Mouse (Mus musculus) lung, postnatal 10 days (tissue): ENCODE results near the gene Atxn1.

Source experiments
- DNase-seq: peaks from one replicate; pipeline ENCODE4 v3.0.0; 2021

Atxn1 gene

GRCm38 (mm10) chr13:45512531-45512930 is 452.3 kb downstream of the Atxn1 start:
- peak; percentile 36 for DNase-seq

- no peak for DNase-seq
These were observed 452.9 kb downstream of the Atxn1 start for GRCm38 (mm10) chr13:45511706-45512435.

DNA sequence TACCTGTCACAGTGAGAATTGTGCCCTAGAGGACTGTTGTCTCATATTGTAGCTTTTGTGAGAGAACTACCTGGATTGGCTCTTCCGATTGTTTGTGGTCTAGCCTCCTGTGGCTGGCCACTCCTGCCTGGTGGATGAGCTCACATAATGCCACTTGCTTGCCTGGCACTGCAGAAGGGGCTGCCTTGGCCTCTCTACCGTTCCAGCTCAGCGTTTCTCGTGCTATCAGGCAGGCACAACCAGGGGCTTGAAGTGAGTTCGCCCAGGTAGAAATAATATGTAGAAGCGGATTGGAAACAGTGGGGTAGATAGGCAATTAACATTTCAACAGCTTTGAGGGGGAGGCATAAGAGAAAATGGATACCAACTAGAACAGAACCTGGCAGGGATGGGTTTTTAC is 455.4 kb downstream of the Atxn1 start:
- DNase-seq = no peak

DNA sequence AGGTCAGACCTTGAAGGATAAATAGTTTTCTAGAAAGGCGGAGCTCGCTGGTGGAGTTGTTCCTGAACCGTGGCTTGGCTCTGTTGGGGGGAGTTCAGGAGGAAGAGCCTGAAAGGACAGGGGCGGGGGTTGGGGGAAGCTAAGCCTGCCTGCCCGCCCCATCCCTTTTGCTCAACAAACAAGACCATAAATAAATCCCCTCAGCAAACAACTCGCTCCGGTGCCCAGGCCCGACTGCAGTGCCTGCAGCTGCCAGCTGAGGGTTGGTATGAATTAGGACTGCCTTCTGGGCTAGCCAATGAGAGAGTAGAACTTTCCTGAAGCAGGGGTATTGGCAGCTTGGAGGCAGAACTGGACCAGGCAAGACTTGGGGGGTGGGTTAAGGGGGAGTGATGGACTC is 456.3 kb downstream of the Atxn1 start:
- DNase-seq = peak; percentile 58

GRCm38 (mm10) chr13:45507274-45508229 is 457.3 kb downstream of the Atxn1 start, which contains the start of gene Gmpr:
TSS of gene Gmpr (plus strand) at chr13:45507444.
- DNase-seq = peak; percentile 85

- no peak for DNase-seq
These were observed 459.3 kb downstream of the Atxn1 start for GRCm38 (mm10) chr13:45505546-45505945.

GRCm38 (mm10) chr13:45502791-45503190 is 462.0 kb downstream of the Atxn1 start:
- no peak for DNase-seq

DNA sequence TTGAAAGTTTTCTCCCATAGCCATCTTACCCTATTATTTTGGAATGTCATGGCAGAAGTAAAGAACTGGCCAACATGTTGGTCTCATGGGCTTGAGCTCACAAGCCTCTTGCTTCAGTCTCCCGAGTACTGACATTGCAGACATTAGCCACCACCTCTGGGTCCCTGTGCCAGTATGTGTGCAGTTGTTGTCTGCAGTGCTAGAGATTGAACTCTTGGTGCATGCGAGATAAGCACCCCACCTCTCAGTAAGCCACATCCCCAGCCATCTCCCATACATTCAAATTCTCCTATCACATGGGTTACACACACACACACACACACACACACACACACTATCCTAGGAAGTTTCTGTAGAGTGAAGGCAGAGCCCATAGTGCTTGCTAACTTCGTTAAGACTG is 464.9 kb downstream of the Atxn1 start:
- DNase-seq = no peak
